Comparison of ENCODE assay signal across 11 mouse cellular contexts in genomic region chr16:44579421-44580024, GRCm38 (mm10). TPM values are rescaled to one million over a fixed set of nuclear protein-coding genes. Genes with fewer than 3 reads are reported as not detected.
DNase-seq lines count a peak whose midpoint lies in the region; ATAC-seq and TF ChIP-seq lines count a peak whose summit lies in the region.
"Had no signal": no experiment of that assay in that cellular context is flagged by ENCODE, and none has a peak within 500 bp of the region (broad histone marks: within the 10 kb centered on the region; RNA-seq: fewer than 3 reads in every experiment).

No protein-coding gene starts in this region.

- H3K36me3 ChIP-seq in heart, embryonic 16.5 days (ENCODE audit: control insufficient read depth, insufficient read depth), result no peaks in the 10 kb centered on the region
- H3K36me3 ChIP-seq in embryonic facial prominence, embryonic 10.5 days (replicated peaks), result no peaks in the 10 kb centered on the region
- H3K36me3 ChIP-seq in heart, postnatal 0 days (replicated peaks; ENCODE audit: control insufficient read depth, insufficient read depth, low read length), result no peaks in the 10 kb centered on the region
- H3K36me3 ChIP-seq in midbrain, embryonic 13.5 days, result no peaks in the 10 kb centered on the region
- H3K36me3 ChIP-seq: G1E had no signal

- peak overlapping the region; percentile 32 for H3K4me3 ChIP-seq in heart, embryonic 16.5 days (ENCODE audit: low read length)
- no peak overlapping the region for H3K4me3 ChIP-seq in embryonic facial prominence, embryonic 10.5 days
- H3K4me3 ChIP-seq in heart, postnatal 0 days (ENCODE audit: low read depth, low read length), result no peak overlapping the region
- H3K4me3 ChIP-seq in midbrain, embryonic 13.5 days (replicated peaks), result no peak overlapping the region

- peak overlapping the region; percentile 27 for H3K27ac ChIP-seq in heart, embryonic 16.5 days (ENCODE audit: low read length)
- H3K27ac ChIP-seq in embryonic facial prominence, embryonic 10.5 days (replicated peaks), result peak overlapping the region; percentile 63
- H3K27ac ChIP-seq in heart, postnatal 0 days (ENCODE audit: low read depth), result no peak overlapping the region
- H3K27ac ChIP-seq in midbrain, embryonic 13.5 days, result 0 out of 2 replicates have a peak overlapping the region, but pooled peaks have one; percentile 2
- H3K27ac ChIP-seq: liver, embryonic 14.5 days had no signal

- no peak for TF ChIP-seq EP300 in heart, postnatal 0 days (IDR thresholded peaks at IDR 0.05; ENCODE audit: low read depth)

- peak overlapping the region; percentile 38 for H3K9ac ChIP-seq in heart, embryonic 16.5 days (ENCODE audit: low read length)
- no peak overlapping the region for H3K9ac ChIP-seq in heart, postnatal 0 days (replicated peaks; ENCODE audit: low read depth, low read length)
- no peak overlapping the region for H3K9ac ChIP-seq in midbrain, embryonic 13.5 days (replicated peaks)
- H3K9ac ChIP-seq: liver, embryonic 14.5 days had no signal

- 26% methylated on average over 15 of the region's 15 CpGs for WGBS in heart, embryonic 16.5 days
- WGBS in embryonic facial prominence, embryonic 10.5 days, result 33% methylated on average over 15 of the region's 15 CpGs
- 20% methylated on average over 15 of the region's 15 CpGs for WGBS in heart, postnatal 0 days
- 19% methylated on average over 15 of the region's 15 CpGs for WGBS in midbrain, embryonic 13.5 days

- peaks cover 10% of the 10 kb centered on the region for H3K4me1 ChIP-seq in heart, embryonic 16.5 days (ENCODE audit: control insufficient read depth, insufficient read depth, low read length)
- peaks cover 13% of the 10 kb centered on the region for H3K4me1 ChIP-seq in embryonic facial prominence, embryonic 10.5 days
- no peaks in the 10 kb centered on the region for H3K4me1 ChIP-seq in heart, postnatal 0 days (ENCODE audit: control insufficient read depth, insufficient read depth)
- H3K4me1 ChIP-seq in midbrain, embryonic 13.5 days (replicated peaks), result peaks cover 11% of the 10 kb centered on the region

- no peaks in the 10 kb centered on the region for H3K9me3 ChIP-seq in heart, embryonic 16.5 days (replicated peaks; ENCODE audit: control insufficient read depth, low read length)
- no peaks in the 10 kb centered on the region for H3K9me3 ChIP-seq in embryonic facial prominence, embryonic 10.5 days
- no peaks in the 10 kb centered on the region for H3K9me3 ChIP-seq in heart, postnatal 0 days (replicated peaks; ENCODE audit: control insufficient read depth, low read length)
- no peaks in the 10 kb centered on the region for H3K9me3 ChIP-seq in midbrain, embryonic 13.5 days
- H3K9me3 ChIP-seq: G1E had no signal

- no peaks in the 10 kb centered on the region for H3K27me3 ChIP-seq in heart, embryonic 16.5 days (ENCODE audit: control insufficient read depth, insufficient read depth, low read length)
- H3K27me3 ChIP-seq in embryonic facial prominence, embryonic 10.5 days (replicated peaks; ENCODE audit: low read depth, poor library complexity, severe bottlenecking), result peaks cover 35% of the 10 kb centered on the region
- H3K27me3 ChIP-seq in heart, postnatal 0 days (ENCODE audit: control insufficient read depth, insufficient read depth, low read length), result no peaks in the 10 kb centered on the region
- no peaks in the 10 kb centered on the region for H3K27me3 ChIP-seq in midbrain, embryonic 13.5 days

- peak overlapping the region; percentile 56 for H3K4me2 ChIP-seq in heart, embryonic 16.5 days (ENCODE audit: low read depth, low read length)
- peak overlapping the region; percentile 24; the same call in 1 of the 2 replicates for H3K4me2 ChIP-seq in heart, postnatal 0 days (ENCODE audit: low read depth, low read length)
- H3K4me2 ChIP-seq in midbrain, embryonic 13.5 days (replicated peaks), result no peak overlapping the region; the same call in 1 of the 2 replicates

- no peak for DNase-seq in heart, adult 9 months (ENCODE audit: low spot score in 2 of 2)
- DNase-seq in embryonic facial prominence, embryonic 10.5 days (ENCODE audit: low spot score), result peak; percentile 41
- DNase-seq in heart, postnatal 0 days (ENCODE audit: low spot score), result peak; percentile 22
- no peak for DNase-seq in frontal cortex, postnatal 14 days (ENCODE audit: low spot score in 2 of 2)
- no peak for DNase-seq in thymus, adult 18-20 months
- DNase-seq: right cerebral cortex, postnatal 25 days had no signal

- no peak for TF ChIP-seq CTCF in heart, postnatal 0 days (IDR thresholded peaks at IDR 0.05; ENCODE audit: low read depth)

- no peak for ATAC-seq in heart, embryonic 16.5 days (replicated peaks; ENCODE audit: extremely low read depth, insufficient read depth, low FRiP score)
- ATAC-seq in heart, postnatal 0 days (ENCODE audit: insufficient read depth, low read depth), result no peak
- peak; percentile 75 for ATAC-seq in midbrain, embryonic 13.5 days
- no peak for ATAC-seq in CD4-positive, CD25-positive, alpha-beta regulatory T cell, adult 4 months

RNA-seq across cellular contexts. Expression of gene Boc, which starts 20.8 kb away (rescaled TPM):
- polyA plus RNA-seq in heart, embryonic 16.5 days (2015; fragmentation: Nextera tagmentation; extraction: Ambion mirVana), result 8.3 and 9.2 TPM in 2 replicates
- 14.2 and 14.3 TPM in 2 replicates for polyA plus RNA-seq in embryonic facial prominence, embryonic 10.5 days (2016; fragmentation: Nextera tagmentation; extraction: Ambion mirVana)
- 9.8 TPM in 2 replicates for total RNA-seq in heart, postnatal 0 days (2014; rRNA removed; ENCODE audit: low replicate concordance)
- 2.6 and 3.1 TPM in 2 replicates for polyA plus RNA-seq in heart, postnatal 0 days (2015; fragmentation: Nextera tagmentation; extraction: Ambion mirVana)
- 22.5 and 27.3 TPM in 2 replicates for polyA plus RNA-seq in midbrain, embryonic 13.5 days (2015; fragmentation: Nextera tagmentation; extraction: Ambion mirVana)
- under 1 TPM in 1 of 2 experiments, not detected in 1; 0.79 TPM for polyA plus RNA-seq in CD4-positive, CD25-positive, alpha-beta regulatory T cell, adult 4 months (2017; shearing (Covaris generic))
- total RNA-seq: G1E had no signal
- polyA plus RNA-seq: G1E had no signal

Comparison
In these comparisons a context has a peak if more than half of its experiments do, and no peak if none do; other contexts are left out.
1. DNase-seq: peak in embryonic facial prominence, embryonic 10.5 days (single experiment) and heart, postnatal 0 days (single experiment); none in heart, adult 9 months (0 of 2), frontal cortex, postnatal 14 days (0 of 2) and thymus, adult 18-20 months (0 of 2).